Mouse (Mus musculus): ENCODE measurements around the gene Obox1.
"Not testable (repeated sequence)": the region's sequence is repeated elsewhere in the genome, so short reads cannot be mapped to it uniquely, and the experiment has no call there.

DNA sequence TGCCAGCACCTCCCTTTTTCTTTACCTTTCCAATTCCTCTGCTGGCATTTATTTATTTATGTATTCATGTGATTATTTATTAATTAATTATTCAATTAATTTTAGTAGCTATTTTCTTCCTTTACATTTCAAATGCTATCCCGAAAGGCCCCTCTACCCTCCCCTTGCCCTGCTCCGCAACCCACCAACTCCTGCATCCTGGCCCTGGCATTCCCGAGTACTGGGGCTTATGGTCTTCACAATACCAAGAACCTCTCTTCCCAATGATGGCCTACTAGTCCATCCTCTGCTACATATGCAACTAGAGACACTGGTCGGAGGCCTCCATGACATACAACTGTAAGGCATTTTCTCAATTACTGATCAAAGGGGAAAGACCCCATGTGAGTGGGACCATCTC lies 36.8 kb downstream of the Obox1 start:
- not testable (repeated sequence) for TF ChIP-seq CTCF (IDR thresholded peaks at IDR 0.05; ENCODE audit: low read depth, low read length); POLR2A (IDR thresholded peaks at IDR 0.05; ENCODE audit: extremely low read depth, insufficient read depth, low read length)
